20 mouse cellular contexts compared by ENCODE assay signal in the genomic region with DNA sequence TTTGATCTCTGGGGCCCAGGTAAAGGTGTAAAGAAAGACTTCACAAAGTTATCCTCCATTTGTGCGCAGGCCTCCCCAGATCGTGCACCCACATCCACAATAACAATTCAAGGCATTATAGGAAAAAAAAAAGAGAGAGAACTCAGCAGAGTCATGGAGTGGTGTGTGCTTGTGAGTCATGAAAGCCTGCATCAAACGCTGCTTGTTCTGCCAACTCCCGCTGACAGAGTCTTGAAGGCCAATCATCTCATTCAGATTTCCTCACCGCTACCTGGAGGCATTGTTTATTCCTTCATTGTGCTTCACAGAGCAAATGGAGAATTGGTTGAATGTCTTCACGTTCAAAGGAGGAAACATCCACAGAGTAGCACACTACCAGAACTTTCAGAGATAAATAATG. TPM values are rescaled to one million over a fixed set of nuclear protein-coding genes. Genes with fewer than 3 reads are reported as not detected.
DNase-seq lines count a peak whose midpoint lies in the region; ATAC-seq and TF ChIP-seq lines count a peak whose summit lies in the region.
"Had no signal": no experiment of that assay in that cellular context is flagged by ENCODE, and none has a peak within 500 bp of the region (broad histone marks: within the 10 kb centered on the region; RNA-seq: fewer than 3 reads in every experiment).

No protein-coding gene starts in this region.

- peak; percentile 15 for DNase-seq in adrenal gland, postnatal 10 days
- DNase-seq in adrenal gland, postnatal 25 days, result no peak
- DNase-seq in intestine, embryonic 14.5 days (ENCODE audit: low spot score), result peak; percentile 39
- DNase-seq in Muller cell, postnatal 12 days (ENCODE audit: inconsistent ontology term), result peak; percentile 72
- no peak for DNase-seq in kidney, postnatal 14 days
- DNase-seq: cerebellum, adult 11-12 months; cerebellum, adult 9-10 months; cerebellum, postnatal 25 days; gastrocnemius, postnatal 10 days; heart, adult 18-20 months; heart, postnatal 10 days; heart, postnatal 4 days; kidney, adult 2 months had no signal

- no peak overlapping the region for H3K4me2 ChIP-seq in intestine, embryonic 14.5 days (ENCODE audit: low read length)
- H3K4me2 ChIP-seq in intestine, postnatal 0 days (replicated peaks; ENCODE audit: low read depth), result no peak overlapping the region
- no peak overlapping the region for H3K4me2 ChIP-seq in neural tube, embryonic 13.5 days
- H3K4me2 ChIP-seq: embryonic facial prominence, embryonic 12.5 days; forebrain, embryonic 12.5 days; hindbrain, embryonic 15.5 days had no signal

- H3K27me3 ChIP-seq in intestine, embryonic 14.5 days (replicated peaks; ENCODE audit: control insufficient read depth, insufficient read depth, low read length), result no peaks in the 10 kb centered on the region
- 0 out of 2 replicates have a peak, but pooled peaks cover 8% of the 10 kb centered on the region for H3K27me3 ChIP-seq in intestine, postnatal 0 days (replicated peaks; ENCODE audit: control insufficient read depth, insufficient read depth, low read length)
- peaks cover 7% of the 10 kb centered on the region; the same call in 1 of the 2 replicates for H3K27me3 ChIP-seq in neural tube, embryonic 13.5 days
- H3K27me3 ChIP-seq: embryonic facial prominence, embryonic 12.5 days had no signal

- H3K4me3 ChIP-seq in intestine, embryonic 14.5 days (ENCODE audit: low read depth, low read length), result no peak overlapping the region
- H3K4me3 ChIP-seq in intestine, postnatal 0 days (ENCODE audit: low read depth, low read length), result no peak overlapping the region
- no peak overlapping the region for H3K4me3 ChIP-seq in neural tube, embryonic 13.5 days
- H3K4me3 ChIP-seq: embryonic facial prominence, embryonic 12.5 days; forebrain, embryonic 12.5 days; heart, embryonic 10.5 days; hindbrain, embryonic 15.5 days had no signal

- no peak for ATAC-seq in intestine, embryonic 14.5 days (replicated peaks; ENCODE audit: low FRiP score, low TSS enrichment, low read depth)
- ATAC-seq in intestine, postnatal 0 days, result no peak
- ATAC-seq in neural tube, embryonic 13.5 days (ENCODE audit: low read depth), result no peak
- ATAC-seq: inflammation-experienced regulatory T-cells, adult 6 months had no signal

- no peaks in the 10 kb centered on the region for H3K4me1 ChIP-seq in intestine, embryonic 14.5 days (replicated peaks; ENCODE audit: control insufficient read depth, insufficient read depth, low read length)
- H3K4me1 ChIP-seq in intestine, postnatal 0 days (replicated peaks; ENCODE audit: control insufficient read depth, insufficient read depth, low read length), result no peaks in the 10 kb centered on the region
- peaks cover 19% of the 10 kb centered on the region for H3K4me1 ChIP-seq in neural tube, embryonic 13.5 days (replicated peaks)
- H3K4me1 ChIP-seq: embryonic facial prominence, embryonic 12.5 days; forebrain, embryonic 12.5 days had no signal

- H3K36me3 ChIP-seq in intestine, embryonic 14.5 days (ENCODE audit: control insufficient read depth, insufficient read depth, low read length), result no peaks in the 10 kb centered on the region
- no peaks in the 10 kb centered on the region for H3K36me3 ChIP-seq in intestine, postnatal 0 days (ENCODE audit: control insufficient read depth, insufficient read depth)
- H3K36me3 ChIP-seq in neural tube, embryonic 13.5 days, result no peaks in the 10 kb centered on the region
- H3K36me3 ChIP-seq: embryonic facial prominence, embryonic 12.5 days; forebrain, embryonic 12.5 days; heart, embryonic 10.5 days; hindbrain, embryonic 15.5 days had no signal

- 71% methylated on average over 6 of the region's 6 CpGs for WGBS in intestine, embryonic 14.5 days
- 74% methylated on average over 6 of the region's 6 CpGs for WGBS in intestine, postnatal 0 days
- 65% methylated on average over 6 of the region's 6 CpGs for WGBS in neural tube, embryonic 13.5 days

- H3K9ac ChIP-seq in intestine, embryonic 14.5 days (ENCODE audit: low read length), result no peak overlapping the region
- no peak overlapping the region for H3K9ac ChIP-seq in intestine, postnatal 0 days (ENCODE audit: low read depth, low read length)
- no peak overlapping the region for H3K9ac ChIP-seq in neural tube, embryonic 13.5 days
- H3K9ac ChIP-seq: embryonic facial prominence, embryonic 12.5 days; forebrain, embryonic 12.5 days; hindbrain, embryonic 15.5 days had no signal

- H3K9me3 ChIP-seq in intestine, embryonic 14.5 days (ENCODE audit: control insufficient read depth, low read length), result peaks cover 2% of the 10 kb centered on the region; the same call in 1 of the 2 replicates
- no peaks in the 10 kb centered on the region for H3K9me3 ChIP-seq in intestine, postnatal 0 days (ENCODE audit: control insufficient read depth)
- H3K9me3 ChIP-seq in neural tube, embryonic 13.5 days, result no peaks in the 10 kb centered on the region
- H3K9me3 ChIP-seq: embryonic facial prominence, embryonic 12.5 days; forebrain, embryonic 12.5 days; heart, embryonic 10.5 days; hindbrain, embryonic 15.5 days had no signal

- TF ChIP-seq CTCF in intestine, postnatal 0 days (IDR thresholded peaks at IDR 0.05; ENCODE audit: low read depth), result no peak

- H3K27ac ChIP-seq in intestine, embryonic 14.5 days (ENCODE audit: low read depth), result no peak overlapping the region
- H3K27ac ChIP-seq in intestine, postnatal 0 days (ENCODE audit: low read depth, low read length), result no peak overlapping the region
- H3K27ac ChIP-seq in neural tube, embryonic 13.5 days (replicated peaks), result 0 out of 2 replicates have a peak overlapping the region, but pooled peaks have one; percentile 53
- H3K27ac ChIP-seq: embryonic facial prominence, embryonic 12.5 days; forebrain, embryonic 12.5 days; heart, embryonic 10.5 days; hindbrain, embryonic 15.5 days had no signal

RNA-seq across cellular contexts. Expression of gene Pdzrn3, which starts 6.8 kb away (rescaled TPM):
- total RNA-seq in adrenal gland, postnatal 10 days (2021), result 10 to 100 TPM; 15.7 to 21.4 TPM
- 16.6 and 22.2 TPM in 2 replicates for total RNA-seq in adrenal gland, postnatal 25 days (2021)
- polyA plus RNA-seq in intestine, embryonic 14.5 days (2014; fragmentation: Nextera tagmentation; extraction: Ambion mirVana), result 16.5 and 19.0 TPM in 2 replicates
- polyA plus RNA-seq in intestine, postnatal 0 days (2015; fragmentation: Nextera tagmentation; extraction: Ambion mirVana), result 5.3 and 5.5 TPM in 2 replicates
- polyA plus RNA-seq in neural tube, embryonic 13.5 days (2015; fragmentation: Nextera tagmentation; extraction: Ambion mirVana), result 25.5 and 29.1 TPM in 2 replicates
- polyA plus RNA-seq: inflammation-experienced regulatory T-cells, adult 6 months had no signal

Comparison
In these comparisons a context has a peak if more than half of its experiments do, and no peak if none do; other contexts are left out.
1. DNase-seq: peak in adrenal gland, postnatal 10 days (single experiment), intestine, embryonic 14.5 days (single experiment) and Muller cell, postnatal 12 days (single experiment); none in adrenal gland, postnatal 25 days (single experiment) and kidney, postnatal 14 days (single experiment).